Mouse (Mus musculus) ES-Bruce4 (cell line): Measurements from ENCODE around the gene Ceacam16.

Source experiments
- CTCF ChIP-seq: IDR thresholded peaks from one replicate; pipeline ENCODE4 v1.8.1; 2011; ENCODE audit warnings: low read depth, low read length
- POLR2A ChIP-seq: IDR thresholded peaks from one replicate; pipeline ENCODE4 v1.8.1; 2011; ENCODE audit warnings: low read length; ENCODE audit not compliant: insufficient read depth

GRCm38 (mm10) chr7:19855663-19856062 lies 5.4 kb downstream of the Ceacam16 start:
- TF ChIP-seq CTCF (no peak), POLR2A (no peak)
